Mouse (Mus musculus) hindbrain, embryonic 10.5 days (tissue): ENCODE measurements around the gene Coil. TPM values are rescaled to one million over a fixed set of nuclear protein-coding genes. Genes with fewer than 3 reads are reported as not detected.
A peak's percentile ranks its signal among the peaks of the same experiment; 100 is the strongest.

ENCODE experiments used
- DNase-seq: peaks from one replicate; pipeline ENCODE4 v3.0.0-alpha.2; 2017; ENCODE audit warnings: low spot score
- H3K27ac ChIP-seq: fragments of 300-500 bp; sonication (generic); 2 replicates; pipeline ENCODE4 v1.5.1; 2016; ENCODE audit warnings: mild to moderate bottlenecking, moderate library complexity
- H3K27me3 ChIP-seq: fragments of 300-500 bp; sonication (generic); 2 replicates; pipeline ENCODE4 v1.6.1; 2016; ENCODE audit warnings: mild to moderate bottlenecking; ENCODE audit not compliant: poor library complexity, insufficient read depth, severe bottlenecking
- H3K36me3 ChIP-seq: fragments of 300-500 bp; sonication (generic); 2 replicates; pipeline ENCODE4 v1.6.1; 2016; ENCODE audit warnings: mild to moderate bottlenecking, moderate library complexity
- H3K4me1 ChIP-seq: fragments of 300-500 bp; sonication (generic); replicated peaks from 2 replicates; pipeline ENCODE4 v1.6.1; 2016; ENCODE audit warnings: mild to moderate bottlenecking
- H3K4me3 ChIP-seq: fragments of 300-500 bp; sonication (generic); 2 replicates; pipeline ENCODE4 v1.5.1; 2016; ENCODE audit warnings: mild to moderate bottlenecking, moderate library complexity
- H3K9me3 ChIP-seq: fragments of 300-500 bp; sonication (generic); 2 replicates; pipeline ENCODE4 v1.6.1; 2016; ENCODE audit warnings: mild to moderate bottlenecking, moderate library complexity
- WGBS: fragments of 180-500 bp; shearing (Covaris S2); methylation state at CpG from one replicate; pipeline ENCODE4 v1.1.7; 2016; 5-methylcytosine and 5-hydroxymethylcytosine counted together
- polyA plus RNA-seq: library from polyadenylated mRNA; unstranded; fragments of >200 nt; fragmentation: Nextera tagmentation; extraction: Ambion mirVana; gene quantifications from 2 replicates; pipeline ENCODE4 v1.2.1, GENCODE M21; 2016

The Coil gene
- polyA plus RNA-seq, 1 experiment from 2014 or later, result 25.9 TPM

- Histone ChIP-seq H3K9me3 (no peaks in the 10 kb centered on the region), H3K27me3 (no peaks in the 10 kb centered on the region), H3K4me3 (no peak overlapping the region), H3K4me1 (peaks cover 17% of the 10 kb centered on the region), H3K27ac (no peak overlapping the region), H3K36me3 (no peaks in the 10 kb centered on the region)
- WGBS, result 80% methylated on average over 7 of the region's 7 CpGs
- DNase-seq, result no peak
Observed at GRCm38 (mm10) chr11:89021687-89022086, 51.6 kb downstream of the Coil start.

- H3K27me3 ChIP-seq, result no peaks in the 10 kb centered on the region
- WGBS, result 83% methylated on average over 8 of the region's 8 CpGs
- H3K36me3 ChIP-seq, result no peaks in the 10 kb centered on the region
- H3K4me3 ChIP-seq, result no peak overlapping the region
- peaks cover 17% of the 10 kb centered on the region for H3K4me1 ChIP-seq
- no peaks in the 10 kb centered on the region for H3K9me3 ChIP-seq
- H3K27ac ChIP-seq, result no peak overlapping the region
- DNase-seq, result no peak
Observed at GRCm38 (mm10) chr11:89022120-89022731, 52.2 kb downstream of the Coil start.

GRCm38 (mm10) chr11:89023477-89023876 lies 53.4 kb downstream of the Coil start:
- Histone ChIP-seq H3K27me3 (no peaks in the 10 kb centered on the region), H3K4me3 (no peak overlapping the region), H3K36me3 (no peaks in the 10 kb centered on the region), H3K27ac (no peak overlapping the region), H3K4me1 (peaks cover 22% of the 10 kb centered on the region), H3K9me3 (no peaks in the 10 kb centered on the region)
- WGBS, result 76% methylated on average over 10 of the region's 10 CpGs
- DNase-seq, result no peak

GRCm38 (mm10) chr11:89024181-89024881 lies 54.3 kb downstream of the Coil start:
- H3K36me3 ChIP-seq, result no peaks in the 10 kb centered on the region
- no peaks in the 10 kb centered on the region for H3K27me3 ChIP-seq
- H3K4me1 ChIP-seq, result peaks cover 25% of the 10 kb centered on the region
- no peak overlapping the region for H3K4me3 ChIP-seq
- DNase-seq, result peak; percentile 18
- H3K27ac ChIP-seq, result no peak overlapping the region
- 81% methylated on average over 11 of the region's 11 CpGs for WGBS
- no peaks in the 10 kb centered on the region for H3K9me3 ChIP-seq

GRCm38 (mm10) chr11:89025603-89026002 lies 55.6 kb downstream of the Coil start:
- no peak overlapping the region for H3K27ac ChIP-seq
- peaks cover 22% of the 10 kb centered on the region for H3K4me1 ChIP-seq
- no peaks in the 10 kb centered on the region for H3K9me3 ChIP-seq
- DNase-seq, result no peak
- H3K27me3 ChIP-seq, result no peaks in the 10 kb centered on the region
- H3K36me3 ChIP-seq, result no peaks in the 10 kb centered on the region
- WGBS, result 77% methylated on average over 3 of the region's 3 CpGs
- no peak overlapping the region for H3K4me3 ChIP-seq

GRCm38 (mm10) chr11:89026117-89026516 lies 56.1 kb downstream of the Coil start:
- H3K27me3 ChIP-seq, result no peaks in the 10 kb centered on the region
- WGBS, result 91% methylated on average over 3 of the region's 3 CpGs
- no peaks in the 10 kb centered on the region for H3K9me3 ChIP-seq
- no peak for DNase-seq
- H3K36me3 ChIP-seq, result no peaks in the 10 kb centered on the region
- H3K27ac ChIP-seq, result no peak overlapping the region
- no peak overlapping the region for H3K4me3 ChIP-seq
- peaks cover 17% of the 10 kb centered on the region for H3K4me1 ChIP-seq

- no peak for DNase-seq
- Histone ChIP-seq H3K9me3 (no peaks in the 10 kb centered on the region), H3K27ac (no peak overlapping the region), H3K27me3 (no peaks in the 10 kb centered on the region), H3K4me3 (no peak overlapping the region), H3K4me1 (peaks cover 12% of the 10 kb centered on the region; the same call in 1 of the 2 replicates), H3K36me3 (no peaks in the 10 kb centered on the region)
- WGBS, result 69% methylated on average over 10 of the region's 10 CpGs
Observed at GRCm38 (mm10) chr11:89027955-89028361, 57.9 kb downstream of the Coil start.

- Histone ChIP-seq H3K9me3 (no peaks in the 10 kb centered on the region), H3K4me1 (peaks cover 12% of the 10 kb centered on the region; the same call in 1 of the 2 replicates), H3K36me3 (no peaks in the 10 kb centered on the region), H3K4me3 (no peak overlapping the region), H3K27me3 (no peaks in the 10 kb centered on the region), H3K27ac (no peak overlapping the region)
- DNase-seq, result no peak
- WGBS, result 60% methylated on average over 10 of the region's 10 CpGs
Observed at GRCm38 (mm10) chr11:89028871-89029405, 58.9 kb downstream of the Coil start.

GRCm38 (mm10) chr11:89030552-89030951 lies 60.5 kb downstream of the Coil start:
- Histone ChIP-seq H3K27ac (no peak overlapping the region), H3K27me3 (no peaks in the 10 kb centered on the region), H3K36me3 (peaks cover 4% of the 10 kb centered on the region; the same call in 1 of the 2 replicates), H3K4me1 (peaks cover 12% of the 10 kb centered on the region; the same call in 1 of the 2 replicates), H3K9me3 (no peaks in the 10 kb centered on the region), H3K4me3 (no peak overlapping the region)
- 75% methylated on average over 6 of the region's 6 CpGs for WGBS
- no peak for DNase-seq

- no peak for DNase-seq
- 74% methylated on average over 1 of the region's 1 CpGs for WGBS
- no peak overlapping the region for H3K27ac ChIP-seq
- H3K27me3 ChIP-seq, result no peaks in the 10 kb centered on the region
- peaks cover 4% of the 10 kb centered on the region; the same call in 1 of the 2 replicates for H3K36me3 ChIP-seq
- H3K9me3 ChIP-seq, result no peaks in the 10 kb centered on the region
- H3K4me1 ChIP-seq, result peaks cover 12% of the 10 kb centered on the region; the same call in 1 of the 2 replicates
- H3K4me3 ChIP-seq, result no peak overlapping the region
Observed at GRCm38 (mm10) chr11:89031189-89031588, 61.1 kb downstream of the Coil start.

GRCm38 (mm10) chr11:89034592-89034991 lies 64.5 kb downstream of the Coil start:
- DNase-seq, result no peak
- Histone ChIP-seq H3K27ac (no peak overlapping the region), H3K9me3 (no peaks in the 10 kb centered on the region), H3K4me3 (no peak overlapping the region), H3K4me1 (peaks cover 4% of the 10 kb centered on the region; the same call in 1 of the 2 replicates), H3K27me3 (no peaks in the 10 kb centered on the region), H3K36me3 (peaks cover 25% of the 10 kb centered on the region)

- H3K27ac ChIP-seq, result no peak overlapping the region
- DNase-seq, result no peak
- peaks cover 34% of the 10 kb centered on the region for H3K36me3 ChIP-seq
- H3K27me3 ChIP-seq, result no peaks in the 10 kb centered on the region
- peaks cover under 1% of the 10 kb centered on the region; the same call in 1 of the 2 replicates for H3K4me1 ChIP-seq
- WGBS, result 80% methylated on average over 3 of the region's 3 CpGs
- H3K9me3 ChIP-seq, result no peaks in the 10 kb centered on the region
- H3K4me3 ChIP-seq, result no peak overlapping the region
Observed at GRCm38 (mm10) chr11:89035552-89035951, 65.5 kb downstream of the Coil start.

GRCm38 (mm10) chr11:89038496-89038895 lies 68.4 kb downstream of the Coil start:
- Histone ChIP-seq H3K27ac (no peak overlapping the region), H3K4me1 (no peaks in the 10 kb centered on the region), H3K36me3 (peaks cover 61% of the 10 kb centered on the region), H3K4me3 (no peak overlapping the region), H3K27me3 (no peaks in the 10 kb centered on the region), H3K9me3 (no peaks in the 10 kb centered on the region)
- WGBS, result 94% methylated on average over 6 of the region's 6 CpGs
- DNase-seq, result no peak
